Mouse (Mus musculus): ENCODE data around the gene Lin28a. TPM values are rescaled to one million over a fixed set of nuclear protein-coding genes. Genes with fewer than 3 reads are reported as not detected.

Lin28a gene
- polyA plus RNA-seq, 1 experiment from 2014 or later: not detected

GRCm38 (mm10) chr4:134012858-134013528 lies 5.6 kb downstream of the Lin28a start:
- H3K4me3 ChIP-seq (ENCODE audit: low read length): no peak overlapping the region
- H3K36me3 ChIP-seq (ENCODE audit: control insufficient read depth, insufficient read depth, low read length): no peaks in the 10 kb centered on the region
- no peak overlapping the region for H3K9ac ChIP-seq (ENCODE audit: low read depth, low read length)
- WGBS: 34% methylated on average over 12 of the region's 12 CpGs
- ATAC-seq (ENCODE audit: low FRiP score, low TSS enrichment): no peak
- H3K4me1 ChIP-seq (ENCODE audit: control insufficient read depth, insufficient read depth, low read length): peaks cover 32% of the 10 kb centered on the region
- H3K27ac ChIP-seq (ENCODE audit: low read depth, low read length): no peak overlapping the region
- H3K4me2 ChIP-seq (replicated peaks; ENCODE audit: low read depth, low read length): no peak overlapping the region
- H3K9me3 ChIP-seq (ENCODE audit: control insufficient read depth, low read length): no peaks in the 10 kb centered on the region
- peaks cover 6% of the 10 kb centered on the region for H3K27me3 ChIP-seq (ENCODE audit: control insufficient read depth, insufficient read depth, low read length)

- Histone ChIP-seq H3K27ac (ENCODE audit: low read depth, low read length) (no peak overlapping the region), H3K4me3 (ENCODE audit: low read length) (no peak overlapping the region), H3K4me1 (ENCODE audit: control insufficient read depth, insufficient read depth, low read length) (peaks cover 20% of the 10 kb centered on the region; the same call in 1 of the 2 replicates), H3K9me3 (ENCODE audit: control insufficient read depth, low read length) (no peaks in the 10 kb centered on the region), H3K9ac (ENCODE audit: low read depth, low read length) (no peak overlapping the region), H3K27me3 (ENCODE audit: control insufficient read depth, insufficient read depth, low read length) (no peaks in the 10 kb centered on the region; the same call in 1 of the 2 replicates), H3K4me2 (replicated peaks; ENCODE audit: low read depth, low read length) (peak overlapping the region; percentile 12; the same call in 1 of the 2 replicates), H3K36me3 (ENCODE audit: control insufficient read depth, insufficient read depth, low read length) (no peaks in the 10 kb centered on the region)
- ATAC-seq (ENCODE audit: low FRiP score, low TSS enrichment): peak; percentile 40; the same call in 1 of the 2 replicates
- WGBS: 25% methylated on average over 16 of the region's 16 CpGs
Observed at GRCm38 (mm10) chr4:134011450-134012414, 6.9 kb downstream of the Lin28a start.

GRCm38 (mm10) chr4:134009709-134010108 lies 8.9 kb downstream of the Lin28a start:
- 67% methylated on average over 6 of the region's 6 CpGs for WGBS

GRCm38 (mm10) chr4:134006845-134007244 lies 11.8 kb downstream of the Lin28a start:
- no peaks in the 10 kb centered on the region for H3K27me3 ChIP-seq (ENCODE audit: control insufficient read depth, insufficient read depth, low read length)
- H3K4me2 ChIP-seq (replicated peaks; ENCODE audit: low read depth, low read length): no peak overlapping the region
- H3K9me3 ChIP-seq (ENCODE audit: control insufficient read depth, low read length): no peaks in the 10 kb centered on the region
- peaks cover 9% of the 10 kb centered on the region; the same call in 1 of the 2 replicates for H3K4me1 ChIP-seq (ENCODE audit: control insufficient read depth, insufficient read depth, low read length)
- H3K9ac ChIP-seq (ENCODE audit: low read depth, low read length): no peak overlapping the region
- ATAC-seq (ENCODE audit: low FRiP score, low TSS enrichment): no peak
- no peaks in the 10 kb centered on the region for H3K36me3 ChIP-seq (ENCODE audit: control insufficient read depth, insufficient read depth, low read length)
- H3K4me3 ChIP-seq (ENCODE audit: low read length): no peak overlapping the region
- 91% methylated on average over 3 of the region's 3 CpGs for WGBS
- no peak overlapping the region for H3K27ac ChIP-seq (ENCODE audit: low read depth, low read length)

More at GRCm38 (mm10) chr4:134009709-134010108, 8.9 kb downstream of the Lin28a start:
- peaks cover 14% of the 10 kb centered on the region; the same call in 1 of the 2 replicates for H3K4me1 ChIP-seq (ENCODE audit: control insufficient read depth, insufficient read depth, low read length)
- no peak overlapping the region for H3K9ac ChIP-seq (ENCODE audit: low read depth, low read length)
- no peaks in the 10 kb centered on the region for H3K36me3 ChIP-seq (ENCODE audit: control insufficient read depth, insufficient read depth, low read length)
- no peaks in the 10 kb centered on the region for H3K9me3 ChIP-seq (ENCODE audit: control insufficient read depth, low read length)
- no peak for ATAC-seq (ENCODE audit: low FRiP score, low TSS enrichment)
- no peaks in the 10 kb centered on the region for H3K27me3 ChIP-seq (ENCODE audit: control insufficient read depth, insufficient read depth, low read length)
- no peak overlapping the region for H3K4me3 ChIP-seq (ENCODE audit: low read length)
- H3K27ac ChIP-seq (ENCODE audit: low read depth, low read length): no peak overlapping the region
- no peak overlapping the region for H3K4me2 ChIP-seq (replicated peaks; ENCODE audit: low read depth, low read length)

GRCm38 (mm10) chr4:134005581-134006358 lies 12.9 kb downstream of the Lin28a start:
- no peak overlapping the region for H3K4me3 ChIP-seq (ENCODE audit: low read length)
- H3K9me3 ChIP-seq (ENCODE audit: control insufficient read depth, low read length): no peaks in the 10 kb centered on the region

GRCm38 (mm10) chr4:134002903-134003302 lies 15.7 kb downstream of the Lin28a start:
- peaks cover 5% of the 10 kb centered on the region; the same call in 1 of the 2 replicates for H3K4me1 ChIP-seq (ENCODE audit: control insufficient read depth, insufficient read depth, low read length)
- 0 out of 2 replicates have a peak, but pooled peaks cover 3% of the 10 kb centered on the region for H3K36me3 ChIP-seq (ENCODE audit: control insufficient read depth, insufficient read depth, low read length)
- H3K27ac ChIP-seq (ENCODE audit: low read depth, low read length): no peak overlapping the region
- 69% methylated on average over 5 of the region's 5 CpGs for WGBS
- no peaks in the 10 kb centered on the region for H3K27me3 ChIP-seq (ENCODE audit: control insufficient read depth, insufficient read depth, low read length)
- no peaks in the 10 kb centered on the region for H3K9me3 ChIP-seq (ENCODE audit: control insufficient read depth, low read length)
- H3K9ac ChIP-seq (ENCODE audit: low read depth, low read length): no peak overlapping the region
- no peak overlapping the region for H3K4me3 ChIP-seq (ENCODE audit: low read length)
- ATAC-seq (ENCODE audit: low FRiP score, low TSS enrichment): no peak
- no peak overlapping the region for H3K4me2 ChIP-seq (replicated peaks; ENCODE audit: low read depth, low read length)

More at GRCm38 (mm10) chr4:134005581-134006358, 12.9 kb downstream of the Lin28a start:
- Histone ChIP-seq H3K27me3 (ENCODE audit: control insufficient read depth, insufficient read depth, low read length) (no peaks in the 10 kb centered on the region), H3K4me2 (replicated peaks; ENCODE audit: low read depth, low read length) (no peak overlapping the region), H3K36me3 (ENCODE audit: control insufficient read depth, insufficient read depth, low read length) (no peaks in the 10 kb centered on the region), H3K9ac (ENCODE audit: low read depth, low read length) (no peak overlapping the region), H3K27ac (ENCODE audit: low read depth, low read length) (no peak overlapping the region), H3K4me1 (ENCODE audit: control insufficient read depth, insufficient read depth, low read length) (no peaks in the 10 kb centered on the region)
- no peak for ATAC-seq (ENCODE audit: low FRiP score, low TSS enrichment)
- 85% methylated on average over 12 of the region's 12 CpGs for WGBS

GRCm38 (mm10) chr4:134002246-134002645 lies 16.4 kb downstream of the Lin28a start:
- Histone ChIP-seq H3K9ac (ENCODE audit: low read depth, low read length) (no peak overlapping the region), H3K27me3 (ENCODE audit: control insufficient read depth, insufficient read depth, low read length) (no peaks in the 10 kb centered on the region), H3K9me3 (ENCODE audit: control insufficient read depth, low read length) (no peaks in the 10 kb centered on the region), H3K36me3 (ENCODE audit: control insufficient read depth, insufficient read depth, low read length) (0 out of 2 replicates have a peak, but pooled peaks cover 3% of the 10 kb centered on the region), H3K4me1 (ENCODE audit: control insufficient read depth, insufficient read depth, low read length) (peaks cover 5% of the 10 kb centered on the region; the same call in 1 of the 2 replicates), H3K4me3 (ENCODE audit: low read length) (no peak overlapping the region), H3K4me2 (replicated peaks; ENCODE audit: low read depth, low read length) (no peak overlapping the region), H3K27ac (ENCODE audit: low read depth, low read length) (no peak overlapping the region)
- WGBS: 61% methylated on average over 4 of the region's 4 CpGs
- no peak for ATAC-seq (ENCODE audit: low FRiP score, low TSS enrichment)

- Histone ChIP-seq H3K4me2 (replicated peaks; ENCODE audit: low read depth, low read length) (no peak overlapping the region), H3K9me3 (ENCODE audit: control insufficient read depth, low read length) (no peaks in the 10 kb centered on the region), H3K4me3 (ENCODE audit: low read length) (no peak overlapping the region), H3K27ac (ENCODE audit: low read depth, low read length) (no peak overlapping the region), H3K27me3 (ENCODE audit: control insufficient read depth, insufficient read depth, low read length) (no peaks in the 10 kb centered on the region), H3K4me1 (ENCODE audit: control insufficient read depth, insufficient read depth, low read length) (peaks cover 5% of the 10 kb centered on the region; the same call in 1 of the 2 replicates), H3K9ac (ENCODE audit: low read depth, low read length) (no peak overlapping the region), H3K36me3 (ENCODE audit: control insufficient read depth, insufficient read depth, low read length) (peaks cover 5% of the 10 kb centered on the region; the same call in 1 of the 2 replicates)
- no peak for ATAC-seq (ENCODE audit: low FRiP score, low TSS enrichment)
- WGBS: 42% methylated on average over 10 of the region's 10 CpGs
Observed at GRCm38 (mm10) chr4:134001710-134002109, 16.9 kb downstream of the Lin28a start.

All from kidney, embryonic 14.5 days (tissue).